Mouse (Mus musculus): ENCODE measurements around the gene Zkscan4.

The Zkscan4 gene

GRCm38 (mm10) chr13:21506221-21506649, 27.5 kb downstream of the Zkscan4 start:
- DNase-seq (ENCODE audit: low spot score in 2 of 2), result peak; percentile 68 to 76

DNA sequence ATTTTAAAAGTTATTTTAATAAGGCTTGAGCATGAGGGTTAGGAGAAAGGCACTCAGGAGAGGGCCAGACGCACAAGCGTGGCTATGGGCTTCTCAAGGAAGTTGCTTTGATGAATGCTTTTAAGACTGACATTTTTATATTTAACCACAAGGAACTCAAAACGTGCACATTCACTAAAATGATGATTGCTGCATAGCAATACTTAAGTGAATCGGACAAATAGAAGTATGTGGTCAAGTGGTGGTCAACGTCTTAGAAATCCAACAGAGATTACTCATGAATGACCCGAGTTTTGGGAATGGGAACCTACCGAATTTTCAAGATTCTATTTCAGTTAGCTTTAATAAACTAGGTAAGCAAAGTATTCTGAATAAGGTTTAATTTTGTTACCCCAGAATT, 51.4 kb downstream of the Zkscan4 start:
- no peak for DNase-seq (ENCODE audit: low spot score in 2 of 2)

GRCm38 (mm10) chr13:21530781-21531201, 52.1 kb downstream of the Zkscan4 start, which contains the start of gene Zkscan8:
Zkscan8 (minus strand) TSS chr13:21531120.
- peak; percentile 78 to 87 for DNase-seq (ENCODE audit: low spot score in 2 of 2)

Data from spleen, postnatal 10 days (tissue).